Mouse (Mus musculus): ENCODE measurements around the gene Clec9a.
A peak's percentile ranks its signal among the peaks of the same experiment; 100 is the strongest.

Clec9a gene

GRCm38 (mm10) chr6:129408562-129408961 is at the start of gene Clec9a:
TSS of gene Clec9a (plus strand) at chr6:129408862.
- no peak for DNase-seq

GRCm38 (mm10) chr6:129359515-129359914 is 49.1 kb upstream of the Clec9a start:
- no peak for DNase-seq

GRCm38 (mm10) chr6:129363942-129364341 is 44.7 kb upstream of the Clec9a start:
- no peak for DNase-seq

- peak; percentile 47 for DNase-seq
Observed at GRCm38 (mm10) chr6:129365959-129366359, 42.7 kb upstream of the Clec9a start.

GRCm38 (mm10) chr6:129369374-129370132 is 39.1 kb upstream of the Clec9a start:
- DNase-seq, result no peak

- DNase-seq, result no peak
Observed at GRCm38 (mm10) chr6:129374937-129375471, 33.7 kb upstream of the Clec9a start.

GRCm38 (mm10) chr6:129380454-129380853 is 28.2 kb upstream of the Clec9a start:
- no peak for DNase-seq

- DNase-seq, result no peak
Observed at GRCm38 (mm10) chr6:129381736-129382135, 26.9 kb upstream of the Clec9a start.

- DNase-seq, result no peak
Observed at GRCm38 (mm10) chr6:129383466-129383865, 25.2 kb upstream of the Clec9a start.

- no peak for DNase-seq
Observed at GRCm38 (mm10) chr6:129385000-129385399, 23.7 kb upstream of the Clec9a start.

- no peak for DNase-seq
Observed at GRCm38 (mm10) chr6:129385774-129386173, 22.9 kb upstream of the Clec9a start, which contains the start of gene Clec12b. TSS of gene Clec12b (minus strand) at chr6:129385874.

- DNase-seq, result no peak
Observed at GRCm38 (mm10) chr6:129393087-129393720, 15.5 kb upstream of the Clec9a start.

GRCm38 (mm10) chr6:129393732-129394131 is 14.9 kb upstream of the Clec9a start:
- DNase-seq, result no peak

GRCm38 (mm10) chr6:129396997-129397396 is 11.7 kb upstream of the Clec9a start, which contains the start of gene Clec1b:
TSS of gene Clec1b (plus strand) at chr6:129397297.
- no peak for DNase-seq

- DNase-seq, result no peak
Observed at GRCm38 (mm10) chr6:129399945-129400344, 8.7 kb upstream of the Clec9a start.

GRCm38 (mm10) chr6:129402404-129402803 is 6.3 kb upstream of the Clec9a start:
- no peak for DNase-seq

GRCm38 (mm10) chr6:129403391-129403790 is 5.3 kb upstream of the Clec9a start:
- DNase-seq, result no peak

GRCm38 (mm10) chr6:129405999-129406398 is 2.7 kb upstream of the Clec9a start:
- no peak for DNase-seq

- no peak for DNase-seq
Observed at GRCm38 (mm10) chr6:129407324-129407723, 1.3 kb upstream of the Clec9a start.

GRCm38 (mm10) chr6:129414177-129414576 is 5.5 kb downstream of the Clec9a start:
- no peak for DNase-seq

- no peak for DNase-seq
Observed at GRCm38 (mm10) chr6:129422311-129422710, 13.6 kb downstream of the Clec9a start.

GRCm38 (mm10) chr6:129423040-129423733 is 14.5 kb downstream of the Clec9a start:
- DNase-seq, result no peak

- peak; percentile 83 for DNase-seq
Observed at GRCm38 (mm10) chr6:129423734-129424072, 15.0 kb downstream of the Clec9a start.

GRCm38 (mm10) chr6:129425217-129425616 is 16.6 kb downstream of the Clec9a start:
- DNase-seq, result no peak

Measured in thymus, postnatal 4 days (tissue).